Mouse (Mus musculus) layer of hippocampus, adult 11-12 months (tissue): ENCODE data around the gene Chchd6.

Source experiments
- DNase-seq: peaks from one replicate; pipeline ENCODE4 v3.0.0; 2022; ENCODE audit warnings: low spot score

Gene Chchd6

DNA sequence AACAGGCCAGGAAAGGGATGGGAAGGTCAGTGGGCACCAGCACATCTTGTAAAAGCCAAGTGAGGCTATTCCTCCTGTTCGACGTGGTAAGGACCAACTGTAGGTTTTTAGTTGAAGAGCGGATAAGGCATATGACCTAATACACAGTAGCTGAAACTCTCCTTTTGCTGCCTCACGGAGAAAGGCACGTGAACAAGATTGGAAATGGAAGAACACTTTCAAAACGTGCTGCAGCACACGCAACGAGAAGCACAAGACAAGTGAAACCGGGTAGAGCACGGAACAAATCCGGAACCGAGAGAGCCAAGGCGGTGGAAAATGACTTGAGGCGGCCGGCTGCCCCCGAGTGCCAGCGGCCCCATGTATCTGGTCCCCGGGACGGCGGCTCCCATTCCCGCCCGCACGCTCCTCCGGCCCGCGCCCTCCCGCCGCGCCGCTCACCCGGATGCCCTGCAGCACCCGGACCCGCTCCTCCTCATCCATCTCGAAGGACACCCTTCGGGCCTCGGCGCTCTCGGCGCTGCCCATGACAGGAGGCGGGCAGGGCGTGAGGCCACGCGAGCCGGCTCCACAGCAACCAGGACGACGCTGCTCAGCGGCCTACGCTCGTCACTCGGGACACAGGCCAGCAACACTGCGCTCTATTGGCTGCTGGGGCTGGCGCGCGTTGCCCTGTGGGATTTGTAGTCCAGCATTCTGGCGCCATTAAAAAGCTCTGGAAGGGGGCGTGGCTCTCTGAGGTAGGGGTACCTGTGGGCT is at the start of gene Chchd6:
Gene Chchd6, minus strand, starts transcription at position 635 of the 759 bp plus-strand sequence.
- DNase-seq: peak; percentile 96

DNA sequence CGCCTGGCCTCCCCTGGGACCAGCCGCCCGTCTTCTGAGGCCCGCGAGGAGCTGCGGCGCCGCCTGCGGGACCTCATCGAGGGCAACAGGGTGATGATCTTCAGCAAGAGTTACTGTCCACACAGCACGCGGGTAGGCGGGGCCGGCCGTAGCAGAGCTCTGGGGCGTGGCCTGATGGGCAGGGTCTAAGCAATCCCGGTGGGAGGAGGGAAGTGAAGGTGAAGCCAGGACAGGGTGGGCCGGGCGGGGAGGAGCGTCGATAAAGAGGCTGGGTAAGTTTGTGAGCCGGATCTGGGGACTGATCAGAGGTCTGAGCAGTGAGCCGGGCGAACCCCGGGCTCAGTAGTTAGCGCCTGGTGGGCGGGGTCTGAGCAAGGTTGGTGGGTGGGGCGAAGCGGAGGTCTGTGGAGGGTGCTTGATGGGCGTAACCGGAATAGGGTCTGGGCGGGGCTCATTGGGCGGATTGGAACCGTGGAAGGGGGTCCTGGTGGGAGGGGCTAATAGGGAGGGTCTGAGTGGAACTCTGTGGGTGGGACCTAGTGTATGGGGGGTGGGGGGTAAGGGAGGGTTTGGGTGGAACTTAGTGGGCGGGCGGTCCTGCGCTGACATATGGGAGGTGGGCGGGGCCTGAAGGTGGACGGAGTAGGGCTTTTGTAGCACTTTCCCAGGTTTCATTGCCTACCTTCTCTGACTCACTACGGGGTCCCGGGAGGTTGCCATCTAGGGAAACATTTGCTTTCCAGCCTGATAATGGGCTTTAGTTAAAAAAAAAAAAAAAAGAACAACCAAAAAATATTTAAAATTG is 49.0 kb upstream of the Chchd6 start:
- DNase-seq: peak; percentile 80

DNA sequence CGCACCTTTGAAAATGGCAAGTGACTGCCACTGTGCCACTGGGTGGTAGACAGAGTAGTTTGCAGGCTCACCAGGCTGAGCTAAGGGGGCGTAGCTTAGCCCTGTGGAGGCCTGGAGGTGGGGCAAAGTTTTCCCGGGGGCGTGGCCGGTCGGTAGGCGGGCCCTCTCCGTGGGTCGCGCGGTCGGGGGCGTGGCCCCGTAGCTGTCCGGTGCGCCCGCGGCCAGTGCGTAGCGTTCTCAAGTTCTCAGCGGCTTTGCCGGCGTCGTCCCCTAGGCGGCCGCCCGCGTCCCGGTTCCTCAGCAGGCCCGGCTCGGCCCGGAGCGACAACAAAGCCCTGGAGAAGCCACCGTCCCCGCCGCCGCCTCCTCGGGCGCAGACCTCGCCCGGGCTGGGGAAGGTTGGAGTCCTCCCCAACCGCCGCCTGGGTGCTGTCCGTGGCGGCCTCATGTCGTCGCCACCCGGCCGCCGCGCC is 48.4 kb upstream of the Chchd6 start, which contains the start of gene Txnrd3:
Gene Txnrd3, plus strand, starts transcription at position 191 of the 473 bp plus-strand sequence.
- DNase-seq: peak; percentile 87

DNA sequence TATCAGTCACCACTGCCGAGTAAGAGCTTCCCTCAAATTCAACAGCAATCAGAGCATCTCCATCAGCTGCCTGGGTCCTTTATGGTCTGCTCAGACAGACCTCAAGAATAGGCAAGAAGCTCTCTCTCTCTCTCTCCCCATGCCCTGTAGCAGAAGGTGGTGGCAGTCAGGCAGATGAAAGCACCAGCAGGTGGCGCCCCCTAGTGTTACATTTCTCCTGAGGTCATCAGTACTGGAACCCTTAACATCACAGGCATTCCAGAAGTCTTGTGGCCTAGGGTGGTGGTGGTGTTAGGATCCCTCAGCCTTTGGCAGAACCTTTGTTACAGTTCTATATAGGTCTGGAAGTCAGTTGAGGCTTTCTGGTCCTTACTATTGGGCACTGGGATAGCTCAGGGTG is 43.6 kb upstream of the Chchd6 start:
- peak; percentile 72 for DNase-seq

DNA sequence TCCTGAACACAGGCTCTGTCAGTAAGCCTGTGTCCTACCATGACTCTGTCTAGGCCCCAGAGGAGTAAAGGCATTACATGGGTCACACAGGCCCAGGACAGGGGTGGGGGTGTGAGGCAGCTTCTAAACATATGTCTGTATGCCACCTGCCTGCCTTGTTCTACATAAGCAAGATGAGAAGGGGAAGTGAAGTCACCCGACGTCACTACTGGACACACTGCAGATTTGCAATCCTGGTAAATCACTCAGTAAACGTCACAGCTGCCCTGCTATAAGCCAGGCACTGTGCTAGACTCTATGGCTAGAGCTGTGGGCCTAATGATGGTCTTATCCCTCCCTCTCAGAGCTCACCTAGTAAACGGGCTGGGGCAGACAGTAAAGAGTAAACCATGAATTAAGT is 42.5 kb upstream of the Chchd6 start:
- no peak for DNase-seq

DNA sequence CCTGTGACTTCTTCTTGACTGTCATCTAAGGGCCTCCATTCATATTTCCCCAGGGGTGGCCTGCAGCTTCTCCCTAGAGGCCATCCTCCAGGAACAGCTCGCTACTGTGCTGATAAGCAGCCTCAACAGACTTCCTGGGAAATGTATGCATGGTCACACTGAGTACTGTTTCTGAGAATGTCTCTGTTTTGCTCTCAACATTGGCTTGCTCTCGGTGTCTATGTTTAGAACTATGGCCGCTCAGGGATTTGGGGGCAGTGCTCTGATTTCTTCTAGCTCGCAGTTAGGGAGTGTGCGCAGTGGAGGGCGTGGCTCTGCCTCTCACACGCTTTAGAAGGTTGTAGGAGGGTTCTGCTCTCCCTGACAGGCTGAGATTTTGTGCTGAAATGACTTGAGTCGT is 38.9 kb upstream of the Chchd6 start:
- no peak for DNase-seq

DNA sequence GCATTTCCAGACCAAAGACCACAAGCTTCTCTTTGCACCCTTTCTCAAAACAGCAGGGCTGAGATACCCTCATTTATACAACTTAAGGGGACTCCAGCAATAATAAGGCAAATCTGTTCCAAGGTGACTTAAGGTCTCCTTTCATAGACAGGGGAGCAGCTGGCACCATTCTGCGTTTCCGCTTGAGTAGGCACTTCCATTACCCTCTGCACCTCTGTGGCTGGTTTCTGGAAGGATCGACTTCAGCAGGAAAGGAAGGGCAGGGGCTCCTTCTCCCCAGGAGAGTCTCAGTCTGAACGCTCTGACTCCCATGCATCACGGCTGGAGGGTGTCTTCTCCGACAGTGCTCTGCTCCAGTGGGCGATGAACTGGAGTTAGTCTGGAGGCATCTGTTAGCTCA is 37.7 kb upstream of the Chchd6 start:
- no peak for DNase-seq

DNA sequence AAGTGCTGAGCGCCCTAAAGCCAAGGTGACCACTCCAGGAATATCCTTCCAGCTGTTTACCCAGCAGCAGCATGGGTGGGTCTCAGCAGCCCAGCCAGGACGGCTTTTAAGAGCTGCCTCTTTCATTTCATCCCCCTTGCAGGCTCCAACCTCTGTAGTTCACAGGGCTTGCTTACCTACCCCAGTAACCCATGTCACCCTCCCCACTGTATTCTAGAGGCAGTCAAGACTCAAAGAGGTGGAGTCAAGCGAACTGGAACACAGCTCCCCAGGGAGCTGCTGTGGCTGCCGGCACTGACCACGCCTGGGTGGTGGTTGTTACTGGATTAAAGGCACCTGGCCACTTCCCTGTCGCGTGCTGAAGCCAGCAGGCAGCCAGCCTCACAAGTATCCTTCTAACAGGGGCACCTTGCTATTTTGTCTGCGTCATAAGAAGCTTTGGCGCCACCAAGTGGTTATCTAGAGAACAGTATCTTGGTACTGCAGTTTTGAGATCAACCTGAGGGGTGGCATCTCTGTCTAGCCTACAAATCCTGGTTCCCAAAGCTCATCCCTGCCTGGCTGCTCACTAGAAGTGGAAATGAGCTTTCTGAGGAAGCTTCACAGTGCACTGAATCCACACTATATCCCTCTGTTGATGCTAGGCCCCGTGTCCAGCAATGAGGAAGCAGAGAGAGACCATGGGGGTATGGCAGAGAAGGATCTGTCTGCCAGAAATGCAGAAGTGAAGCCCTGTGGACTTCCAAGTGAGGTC is 36.5 kb upstream of the Chchd6 start:
- DNase-seq: peak; percentile 87

DNA sequence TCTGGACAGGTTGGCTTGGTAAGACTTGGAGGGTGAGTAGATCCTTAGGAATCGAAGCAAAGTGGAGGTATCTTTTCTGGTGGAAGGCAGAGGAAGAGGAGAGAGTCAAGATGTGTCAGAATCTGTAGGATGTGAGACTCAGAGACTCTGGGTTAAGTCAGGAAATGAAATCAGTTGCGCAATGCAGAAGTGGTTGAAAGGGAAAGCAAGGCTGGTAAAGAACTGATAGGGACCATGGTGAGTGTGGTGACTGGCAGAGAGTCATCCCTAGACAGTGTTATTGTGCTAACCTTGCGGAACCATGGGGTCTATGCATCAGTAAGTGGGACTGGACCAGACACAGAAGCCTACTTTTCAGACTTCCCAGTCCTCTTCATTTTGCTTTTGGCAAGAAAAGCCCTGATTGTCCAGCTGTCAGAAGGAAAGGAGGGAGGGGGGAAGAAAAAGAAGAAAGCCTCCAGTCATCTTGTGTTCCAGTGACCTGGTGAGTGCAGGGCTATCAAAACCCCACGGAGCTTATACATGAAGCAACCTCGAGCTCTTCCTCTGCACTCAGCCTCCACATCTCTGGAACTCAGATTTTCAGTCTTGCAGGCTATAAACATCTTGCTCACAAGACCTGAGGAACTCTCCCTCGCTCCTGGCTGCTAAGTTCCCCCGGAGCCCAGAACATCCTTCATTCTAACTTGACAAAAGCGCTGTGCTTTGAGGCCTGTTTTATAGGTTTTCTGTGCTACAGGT is 32.8 kb upstream of the Chchd6 start:
- no peak for DNase-seq

DNA sequence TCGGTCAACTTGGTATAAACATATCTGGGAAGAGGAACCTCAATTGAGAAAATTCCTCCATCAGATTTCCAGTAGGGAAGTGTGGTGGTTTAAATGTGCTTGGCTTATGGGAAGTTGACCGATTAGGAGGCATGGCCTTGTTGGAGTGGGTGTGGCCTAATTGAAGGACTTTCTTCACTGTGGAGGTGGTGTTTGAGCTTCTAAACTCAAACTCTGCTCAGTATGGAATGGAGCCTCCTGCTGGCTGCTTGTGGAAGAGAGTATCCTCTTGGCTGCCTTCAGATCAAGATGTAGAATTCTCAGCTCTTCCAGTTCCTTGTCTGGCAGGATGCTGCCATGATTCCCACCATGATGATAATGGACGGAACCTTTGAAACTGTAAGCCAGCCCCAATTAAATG is 27.2 kb upstream of the Chchd6 start:
- DNase-seq: no peak

DNA sequence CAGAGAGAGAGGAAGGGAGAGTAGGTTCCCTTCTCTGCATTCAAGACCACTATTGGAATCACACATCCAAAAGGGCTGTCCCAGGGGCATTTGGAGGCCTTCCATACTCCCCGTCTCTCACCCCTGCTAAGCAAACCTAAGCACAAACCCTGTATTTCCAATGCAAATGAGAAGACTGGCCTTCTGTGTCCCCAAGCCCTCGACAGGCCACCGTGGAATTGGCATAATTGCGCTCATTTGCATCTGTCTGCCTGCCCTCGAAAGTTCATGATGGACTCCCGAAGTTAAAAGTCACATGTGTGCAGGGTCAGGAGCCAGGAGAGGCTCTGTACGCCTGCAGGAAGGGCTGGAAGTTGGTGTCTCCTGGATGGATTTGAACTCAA is 19.9 kb upstream of the Chchd6 start:
- no peak for DNase-seq

DNA sequence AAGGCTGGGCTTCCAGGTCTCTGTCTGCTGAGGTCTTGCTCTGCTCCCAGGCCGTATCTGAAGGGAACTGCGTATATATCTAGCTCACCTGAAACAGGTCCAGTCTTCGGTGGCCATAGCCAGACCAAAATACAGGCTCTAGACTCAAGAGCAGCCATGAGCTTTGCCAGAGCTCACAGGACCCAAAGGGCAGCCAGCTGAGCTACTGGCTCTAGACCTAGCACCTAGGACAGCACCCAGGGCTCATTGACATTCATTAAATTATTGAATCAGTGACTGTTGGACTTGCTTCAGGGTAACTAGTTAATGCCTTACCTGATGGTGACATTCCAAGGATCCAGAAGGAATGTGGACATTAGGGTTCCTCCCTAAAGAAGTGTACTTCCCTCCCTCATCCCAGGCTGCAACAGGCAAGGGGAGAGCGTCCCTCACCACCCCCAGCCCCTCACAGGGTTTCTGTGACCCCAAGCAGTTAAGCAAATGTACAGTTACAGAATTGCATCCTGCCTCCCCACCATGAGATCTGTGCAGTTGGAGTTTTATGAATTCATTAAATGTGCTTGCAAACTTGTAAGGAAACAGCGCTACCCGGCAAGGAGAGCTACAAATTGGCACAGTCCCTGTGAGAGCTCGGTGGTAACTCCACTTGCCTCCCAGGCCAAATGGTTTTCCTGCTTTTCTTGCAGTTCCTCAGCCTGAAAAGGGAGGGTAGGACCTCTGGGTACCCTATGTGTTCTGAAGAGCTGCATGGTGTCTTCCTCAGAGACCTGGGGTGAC is 19.3 kb upstream of the Chchd6 start:
- DNase-seq: no peak

DNA sequence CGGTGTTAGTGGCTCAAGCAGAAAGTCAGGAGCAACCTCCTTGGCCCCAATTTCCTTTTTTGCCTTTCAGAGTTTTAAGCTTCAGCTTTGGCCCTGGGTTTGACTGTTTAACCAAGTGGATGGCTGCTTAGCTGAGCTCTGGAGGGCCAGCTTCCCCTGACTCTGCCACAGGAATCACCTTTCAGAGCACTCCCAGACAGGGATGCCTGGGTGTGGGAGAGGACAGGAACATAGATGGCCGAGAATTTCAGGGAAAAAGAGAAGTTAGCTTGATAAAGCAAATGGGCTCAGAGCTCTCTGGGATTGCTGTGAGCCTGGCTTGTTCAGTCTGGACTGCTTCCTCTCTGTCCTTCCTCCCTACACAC is 18.6 kb upstream of the Chchd6 start:
- no peak for DNase-seq

DNA sequence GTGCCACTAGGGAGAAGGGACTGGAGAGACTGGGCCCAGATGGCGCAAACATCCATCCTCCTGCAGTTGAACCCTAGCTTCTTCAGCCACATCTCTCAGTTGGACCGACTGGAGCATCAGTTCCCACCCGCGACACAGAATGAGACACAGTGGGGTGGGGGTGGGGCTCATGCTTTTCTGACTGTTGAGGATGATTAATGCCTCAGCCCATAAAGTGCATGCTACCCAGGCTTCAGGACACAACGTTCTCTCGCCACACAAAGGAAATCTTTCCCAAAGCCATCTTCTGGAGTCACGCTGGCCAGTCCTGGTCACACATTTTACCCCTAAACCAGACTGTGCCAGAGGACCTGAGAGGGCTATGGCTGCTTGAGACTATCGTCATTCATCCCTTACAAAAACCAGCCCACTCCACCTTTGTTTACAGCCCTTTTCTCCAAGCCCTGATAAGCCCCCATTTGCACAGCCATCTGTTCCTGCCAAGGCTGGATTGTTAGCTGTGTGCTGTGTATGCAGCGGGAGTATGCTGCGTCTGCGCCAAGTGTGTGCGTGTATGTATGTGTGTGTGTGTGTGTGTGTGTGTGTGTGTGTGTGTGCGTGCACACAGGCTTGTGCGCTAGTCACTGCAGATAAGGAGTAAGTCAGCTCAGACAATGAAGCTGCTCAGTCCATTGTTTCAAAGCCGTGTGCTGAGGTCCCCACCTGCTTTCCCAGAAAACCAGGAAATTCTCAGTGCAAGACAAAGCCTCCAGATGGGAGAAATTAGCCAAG is 18.1 kb upstream of the Chchd6 start:
- peak; percentile 69 for DNase-seq

DNA sequence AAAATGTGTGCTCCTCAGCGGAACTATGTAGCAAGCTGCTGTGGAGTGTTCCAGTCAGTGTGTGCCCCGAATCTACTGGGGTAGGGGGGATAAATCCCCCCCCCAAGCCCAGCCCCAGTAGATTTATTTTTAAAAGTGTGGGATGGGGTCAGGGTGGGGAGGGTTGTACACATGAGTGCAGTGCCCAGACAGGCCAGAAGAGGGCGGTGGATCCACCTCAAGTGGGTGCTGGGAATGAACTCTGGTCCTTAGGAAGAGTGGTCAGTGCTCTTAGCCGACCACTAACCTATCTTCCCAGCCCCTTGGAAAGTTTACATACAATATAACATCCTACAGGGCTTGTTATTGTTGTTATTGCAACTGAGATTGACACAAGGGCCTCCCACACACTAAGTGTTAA is 12.5 kb upstream of the Chchd6 start:
- DNase-seq: no peak

DNA sequence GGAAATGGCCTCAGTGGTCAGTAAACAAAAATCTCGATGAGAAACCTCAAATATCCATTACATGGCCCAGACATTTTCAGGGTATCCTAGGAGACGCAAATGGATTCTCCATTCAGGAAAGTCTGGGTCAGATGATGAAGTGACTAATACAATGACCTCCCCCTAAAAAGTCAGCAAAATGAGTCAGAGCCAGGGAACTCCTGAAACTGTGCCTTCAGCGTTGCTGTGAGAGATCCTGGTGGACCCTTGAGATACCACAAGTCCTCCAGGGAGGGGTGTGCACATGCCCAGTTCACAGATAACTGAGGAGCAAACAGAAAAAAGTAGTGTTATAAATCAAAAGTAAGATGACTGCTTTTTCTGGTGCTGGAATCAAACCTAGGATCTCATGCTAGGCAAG is 10.6 kb upstream of the Chchd6 start:
- no peak for DNase-seq

DNA sequence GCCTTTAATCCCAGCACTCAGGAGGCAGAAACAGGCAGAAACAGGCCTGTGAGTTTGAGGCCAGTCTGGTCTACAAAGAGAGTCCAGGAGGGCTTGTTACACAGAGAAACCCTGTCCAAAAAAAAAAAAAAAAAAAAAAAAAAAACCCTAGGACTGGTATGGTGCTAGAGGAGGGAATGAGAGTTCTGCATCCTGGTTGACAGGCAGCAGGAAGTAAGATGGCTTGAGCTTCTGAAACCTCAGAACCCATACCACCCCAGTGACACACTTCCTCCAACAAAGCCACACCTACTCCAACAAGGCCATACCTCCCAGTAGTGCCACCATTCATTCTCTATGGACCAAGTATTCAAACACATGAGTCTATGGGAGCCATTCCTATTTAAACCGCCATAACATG is 1.1 kb upstream of the Chchd6 start:
- DNase-seq: no peak

DNA sequence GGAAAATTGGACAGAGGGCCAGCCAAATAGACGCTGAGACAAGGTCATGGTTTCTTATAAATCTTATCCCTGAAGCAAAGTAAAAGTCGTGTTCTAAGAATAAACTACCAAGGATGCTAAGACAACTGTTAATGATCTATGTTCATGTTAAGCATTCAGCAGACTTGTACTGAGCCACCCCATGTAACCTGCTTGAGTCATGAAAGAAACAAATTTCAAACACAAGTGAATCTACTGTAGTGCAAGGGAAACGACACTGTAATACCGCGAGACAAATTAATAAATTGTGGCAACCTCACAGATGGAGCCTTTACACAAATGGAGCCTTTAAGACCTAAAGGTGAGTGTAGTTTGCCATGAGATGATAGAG is 310 bp upstream of the Chchd6 start:
- no peak for DNase-seq

DNA sequence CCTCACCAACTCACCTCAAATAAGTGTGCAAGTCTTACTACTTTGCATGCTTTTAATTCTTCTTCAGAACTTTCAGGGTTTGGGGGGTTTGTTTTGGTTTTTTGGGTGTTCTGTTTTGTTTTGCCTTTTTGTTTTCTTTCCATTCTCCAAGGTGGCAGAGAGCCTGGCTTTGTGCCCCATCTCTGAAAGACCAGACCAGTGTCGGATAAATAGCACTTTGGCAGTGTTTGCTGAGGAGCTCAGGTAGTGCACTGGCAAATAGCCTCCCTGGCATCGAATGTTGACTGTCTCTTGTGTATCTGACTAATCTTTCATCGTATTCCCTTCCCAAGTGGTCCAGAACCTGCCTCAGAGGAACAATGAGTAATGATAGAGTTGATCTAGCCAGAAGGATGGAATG is 3.4 kb downstream of the Chchd6 start:
- DNase-seq: no peak

DNA sequence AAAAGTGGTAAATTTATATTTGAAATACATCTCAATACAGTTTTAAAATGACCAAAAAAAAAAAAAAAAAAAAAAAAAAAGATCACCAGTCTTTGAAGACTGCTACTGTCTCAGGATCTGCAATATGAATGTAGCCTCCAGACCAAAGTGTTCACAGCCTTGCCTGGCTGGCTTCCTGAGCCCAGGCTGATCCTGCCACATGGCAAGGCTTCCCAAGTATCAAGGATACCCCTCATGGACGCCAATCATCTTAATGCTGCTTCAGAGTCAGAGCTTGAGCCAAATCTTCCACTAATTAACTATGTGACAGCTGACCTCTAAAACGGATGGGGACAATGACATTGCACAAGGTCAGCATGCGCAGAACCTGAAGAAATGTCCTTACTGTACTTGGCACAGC is 3.9 kb downstream of the Chchd6 start:
- no peak for DNase-seq

DNA sequence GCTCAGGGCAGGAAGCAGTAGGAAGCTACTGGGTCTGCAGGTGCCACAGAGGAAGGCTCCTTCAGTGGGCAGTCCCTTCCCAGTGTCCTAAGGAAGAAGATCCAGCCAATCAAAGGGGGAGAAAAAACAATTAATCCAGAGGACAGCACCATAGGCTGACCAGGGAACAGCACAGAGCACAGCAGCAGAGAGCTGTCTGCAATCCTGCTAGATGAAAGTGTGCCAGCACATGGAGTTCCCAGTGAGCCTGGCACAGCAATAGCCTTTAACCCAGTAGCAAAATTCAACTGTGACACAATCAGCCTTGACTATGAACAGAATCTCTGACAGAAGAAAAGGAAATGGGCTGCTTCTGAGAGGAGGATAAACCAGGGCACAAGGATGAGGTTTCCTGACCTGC is 9.8 kb downstream of the Chchd6 start:
- no peak for DNase-seq
